Mouse (Mus musculus) brain, embryonic 18.5 days (tissue): Measurements from ENCODE around the gene Xbp1.

Experiments
- DNase-seq: peaks from one replicate; pipeline ENCODE4 v3.0.0-alpha.2; 2012; ENCODE audit warnings: low read depth, low spot score

The Xbp1 gene

DNA sequence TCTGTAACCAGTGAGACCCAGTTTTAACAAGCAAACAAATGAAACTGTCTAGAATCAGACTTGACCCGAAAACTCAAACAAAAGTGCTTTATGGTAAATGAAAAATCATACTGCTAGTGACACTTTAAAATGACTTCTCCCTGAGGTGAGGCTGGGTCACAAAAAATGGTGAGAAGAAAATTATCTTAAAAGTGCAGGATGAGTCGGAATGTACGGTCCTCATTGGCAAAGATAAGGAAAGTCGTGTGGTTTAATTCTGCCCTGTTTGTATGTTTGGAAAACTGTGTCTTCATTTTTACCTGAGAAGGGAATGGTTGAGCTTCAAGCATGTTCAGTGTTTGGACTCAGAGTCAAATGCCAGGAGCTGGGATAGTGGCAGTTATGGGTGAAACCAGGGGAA is 51.4 kb downstream of the Xbp1 start:
- no peak for DNase-seq

DNA sequence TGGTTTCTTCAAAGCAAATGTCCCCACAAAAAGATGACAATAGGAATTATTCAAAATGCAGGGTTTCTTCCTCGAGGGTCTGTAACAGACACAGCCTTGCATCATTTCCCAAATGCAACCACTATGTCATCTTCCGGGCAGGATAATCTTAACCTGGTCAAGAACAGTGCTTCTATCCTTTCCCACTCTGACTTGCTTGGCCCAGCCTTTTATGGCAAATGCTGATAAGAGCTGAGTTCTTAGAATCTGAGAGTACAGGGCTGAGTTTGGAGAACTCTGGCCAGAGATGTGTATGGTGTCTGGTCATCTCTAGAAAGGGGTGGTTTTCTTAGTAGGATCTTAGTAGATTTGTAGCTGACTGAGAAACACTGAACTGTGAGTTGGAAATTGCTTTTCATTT is 53.4 kb downstream of the Xbp1 start:
- DNase-seq = no peak

GRCm38 (mm10) chr11:5575046-5575445 is 54.6 kb downstream of the Xbp1 start:
- no peak for DNase-seq
